Mouse (Mus musculus): Measurements from ENCODE around the gene Abca5. TPM values are rescaled to one million over a fixed set of nuclear protein-coding genes. Genes with fewer than 3 reads are reported as not detected.
A peak's percentile ranks its signal among the peaks of the same experiment; 100 is the strongest.
"Not testable (repeated sequence)": the region's sequence is repeated elsewhere in the genome, so short reads cannot be mapped to it uniquely, and the experiment has no call there.

Gene Abca5
- polyA plus RNA-seq, 1 experiment from 2014 or later: 6.6 TPM

DNA sequence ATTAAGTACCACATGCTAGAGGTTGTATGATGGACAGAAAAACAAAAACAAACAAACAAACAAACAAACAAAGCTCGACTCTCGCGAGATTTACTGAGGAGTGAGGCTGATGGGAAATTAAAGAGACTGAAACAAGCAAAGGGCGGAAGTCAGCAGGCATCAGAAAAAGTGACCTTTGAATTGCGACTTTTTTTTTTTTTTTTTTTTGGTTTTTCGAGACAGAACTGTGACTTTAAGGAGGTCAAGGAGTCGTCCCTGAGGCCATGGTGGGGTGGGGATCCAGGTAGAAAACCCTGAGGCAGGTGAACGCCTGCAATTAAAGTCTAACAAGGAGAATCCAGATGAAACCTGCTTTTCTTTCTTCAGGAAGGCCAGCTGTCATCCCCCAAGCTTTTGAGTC lies 34.3 kb upstream of the Abca5 start:
- Histone ChIP-seq H3K4me1 (ENCODE audit: insufficient read depth) (no peaks in the 10 kb centered on the region), H3K4me3 (ENCODE audit: low read depth, low read length) (no peak overlapping the region), H3K9ac (no peak overlapping the region), H3K4me2 (no peak overlapping the region), H3K9me3 (ENCODE audit: low read depth, low read length) (no peaks in the 10 kb centered on the region), H3K27ac (ENCODE audit: low read depth) (no peak overlapping the region), H3K36me3 (ENCODE audit: insufficient read depth) (no peaks in the 10 kb centered on the region), H3K27me3 (ENCODE audit: insufficient read depth, low read length) (no peaks in the 10 kb centered on the region)
- TF ChIP-seq CTCF (IDR thresholded peaks at IDR 0.05; ENCODE audit: low read depth): no peak
- no peak for ATAC-seq (ENCODE audit: insufficient read depth)
- DNase-seq: no peak
- whole genome bisulfite sequencing: 52% methylated on average over 8 of the region's 8 CpGs

- Histone ChIP-seq H3K4me2 (0 out of 2 replicates have a peak overlapping the region, but pooled peaks have one; percentile 21), H3K4me3 (ENCODE audit: low read depth, low read length) (no peak overlapping the region), H3K9ac (0 out of 2 replicates have a peak overlapping the region, but pooled peaks have one; percentile 17), H3K27ac (ENCODE audit: low read depth) (no peak overlapping the region), H3K36me3 (ENCODE audit: insufficient read depth) (no peaks in the 10 kb centered on the region), H3K9me3 (ENCODE audit: low read depth, low read length) (no peaks in the 10 kb centered on the region), H3K27me3 (ENCODE audit: insufficient read depth, low read length) (no peaks in the 10 kb centered on the region), H3K4me1 (ENCODE audit: insufficient read depth) (no peaks in the 10 kb centered on the region)
- 21% methylated on average over 15 of the region's 15 CpGs for WGBS
- DNase-seq (no peak), ATAC-seq (ENCODE audit: insufficient read depth) (no peak)
- TF ChIP-seq CTCF (IDR thresholded peaks at IDR 0.05; ENCODE audit: low read depth): no peak
Measured at GRCm38 (mm10) chr11:110369312-110370019, 31.9 kb upstream of the Abca5 start.

- 84% methylated on average over 13 of the region's 13 CpGs for WGBS
- Histone ChIP-seq H3K4me2 (no peak overlapping the region), H3K36me3 (ENCODE audit: insufficient read depth) (no peaks in the 10 kb centered on the region), H3K4me1 (ENCODE audit: insufficient read depth) (no peaks in the 10 kb centered on the region), H3K4me3 (ENCODE audit: low read depth, low read length) (no peak overlapping the region), H3K27ac (ENCODE audit: low read depth) (no peak overlapping the region), H3K27me3 (ENCODE audit: insufficient read depth, low read length) (no peaks in the 10 kb centered on the region), H3K9ac (no peak overlapping the region), H3K9me3 (ENCODE audit: low read depth, low read length) (no peaks in the 10 kb centered on the region)
- ATAC-seq (ENCODE audit: insufficient read depth) (no peak), DNase-seq (no peak)
- TF ChIP-seq CTCF (IDR thresholded peaks at IDR 0.05; ENCODE audit: low read depth): no peak
Measured at GRCm38 (mm10) chr11:110367638-110368037, 30.1 kb upstream of the Abca5 start.

DNA sequence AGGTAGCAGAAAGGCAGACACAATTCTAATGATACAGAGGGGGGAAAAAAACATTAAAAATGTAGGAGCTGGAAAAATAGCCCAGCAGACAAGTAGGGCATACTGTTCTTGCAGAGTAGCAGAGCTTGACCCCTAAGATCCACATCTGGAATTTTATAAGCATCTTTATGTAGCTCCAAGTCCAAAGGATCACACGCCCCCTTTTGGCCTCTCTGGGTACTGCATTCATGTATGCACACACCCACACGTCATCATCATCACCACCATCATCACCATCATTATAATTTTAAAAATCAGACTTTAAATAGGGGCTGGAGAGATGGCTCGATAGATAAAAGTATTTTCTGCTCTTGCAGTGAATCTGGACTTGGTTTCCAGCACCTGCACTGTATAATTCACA lies 29.4 kb upstream of the Abca5 start:
- H3K4me2 ChIP-seq: no peak overlapping the region
- no peaks in the 10 kb centered on the region for H3K9me3 ChIP-seq (ENCODE audit: low read depth, low read length)
- no peak overlapping the region for H3K4me3 ChIP-seq (ENCODE audit: low read depth, low read length)
- H3K9ac ChIP-seq: no peak overlapping the region
- no peaks in the 10 kb centered on the region for H3K4me1 ChIP-seq (ENCODE audit: insufficient read depth)
- WGBS: 74% methylated on average over 3 of the region's 3 CpGs
- no peak overlapping the region for H3K27ac ChIP-seq (ENCODE audit: low read depth)
- no peaks in the 10 kb centered on the region for H3K27me3 ChIP-seq (ENCODE audit: insufficient read depth, low read length)
- no peak for ATAC-seq (ENCODE audit: insufficient read depth)
- DNase-seq: no peak
- H3K36me3 ChIP-seq (ENCODE audit: insufficient read depth): no peaks in the 10 kb centered on the region
- peak; percentile 48 for TF ChIP-seq CTCF (IDR thresholded peaks at IDR 0.05; ENCODE audit: low read depth)

DNA sequence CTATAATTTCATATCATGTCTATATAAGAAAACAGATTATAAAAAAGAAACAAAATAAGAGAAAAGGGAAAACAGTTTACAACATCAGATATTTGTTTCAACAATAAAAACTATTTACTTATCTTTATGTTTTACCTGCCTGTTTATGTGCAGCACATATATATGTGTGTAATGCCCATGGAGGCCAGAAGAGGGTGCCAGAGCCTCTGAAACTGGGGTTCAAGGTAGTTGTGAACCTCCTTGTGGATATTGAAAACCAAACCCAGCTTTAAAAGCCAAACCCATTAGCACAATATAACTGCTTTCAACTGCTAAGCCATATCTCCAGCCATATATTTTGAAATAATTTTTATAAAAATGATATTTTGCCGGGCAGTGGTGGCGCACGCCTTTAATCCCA lies 27.5 kb upstream of the Abca5 start:
- no peak for ATAC-seq (ENCODE audit: insufficient read depth)

DNA sequence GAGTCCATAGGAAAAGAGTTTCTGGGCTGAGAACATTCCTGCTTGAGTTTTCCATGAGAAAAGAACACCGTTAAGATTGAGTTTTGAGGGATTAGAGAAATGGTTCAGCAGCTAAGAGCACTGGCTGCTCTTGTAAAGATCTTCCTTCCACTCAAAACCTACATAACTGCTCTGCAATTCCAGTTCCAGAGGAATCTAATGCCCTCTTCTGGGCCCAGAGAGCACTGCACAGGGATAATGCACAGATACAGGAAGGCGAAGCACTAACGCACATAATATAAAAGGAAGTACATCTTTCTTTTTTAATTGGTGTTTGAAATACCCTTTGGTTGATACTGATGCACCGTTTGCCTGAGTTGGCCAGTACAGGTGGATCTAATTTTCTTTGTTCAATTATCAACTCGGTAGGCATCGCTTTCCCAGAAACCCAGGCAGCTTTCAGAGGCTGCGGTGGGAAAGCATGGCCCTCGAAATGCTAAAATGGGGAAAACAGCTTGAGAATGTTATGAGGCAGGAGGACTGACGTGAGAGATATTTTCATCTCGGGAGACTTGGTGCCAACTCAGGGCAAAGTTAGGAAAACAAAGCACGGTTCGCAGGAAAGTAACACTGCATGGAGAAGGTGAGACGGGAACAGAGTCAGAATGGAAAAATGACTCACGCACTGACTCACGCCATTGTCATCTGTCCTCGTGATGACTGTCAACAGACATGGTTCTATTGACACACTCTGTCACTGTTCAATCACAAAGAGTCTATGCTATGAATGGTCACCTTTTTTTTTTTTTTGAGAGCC lies 20.4 kb upstream of the Abca5 start:
- Histone ChIP-seq H3K4me2 (no peak overlapping the region), H3K36me3 (ENCODE audit: insufficient read depth) (no peaks in the 10 kb centered on the region), H3K27ac (ENCODE audit: low read depth) (no peak overlapping the region), H3K9me3 (ENCODE audit: low read depth, low read length) (no peaks in the 10 kb centered on the region), H3K4me1 (ENCODE audit: insufficient read depth) (no peaks in the 10 kb centered on the region), H3K9ac (no peak overlapping the region), H3K27me3 (ENCODE audit: insufficient read depth, low read length) (no peaks in the 10 kb centered on the region), H3K4me3 (ENCODE audit: low read depth, low read length) (no peak overlapping the region)
- ATAC-seq (ENCODE audit: insufficient read depth) (no peak), DNase-seq (peak; percentile 83)
- peak; percentile 75 for TF ChIP-seq CTCF (IDR thresholded peaks at IDR 0.05; ENCODE audit: low read depth)
- WGBS: 65% methylated on average over 16 of the region's 16 CpGs

More for the DNA sequence above, 27.5 kb upstream of the Abca5 start:
- no peaks in the 10 kb centered on the region for H3K36me3 ChIP-seq (ENCODE audit: insufficient read depth)
- peak; percentile 74 for TF ChIP-seq CTCF (IDR thresholded peaks at IDR 0.05; ENCODE audit: low read depth)
- no peaks in the 10 kb centered on the region for H3K4me1 ChIP-seq (ENCODE audit: insufficient read depth)
- H3K27me3 ChIP-seq (ENCODE audit: insufficient read depth, low read length): no peaks in the 10 kb centered on the region
- H3K9me3 ChIP-seq (ENCODE audit: low read depth, low read length): no peaks in the 10 kb centered on the region
- H3K4me3 ChIP-seq (ENCODE audit: low read depth, low read length): no peak overlapping the region
- no peak overlapping the region for H3K9ac ChIP-seq
- H3K27ac ChIP-seq (ENCODE audit: low read depth): no peak overlapping the region
- 66% methylated on average over 3 of the region's 3 CpGs for WGBS
- H3K4me2 ChIP-seq: no peak overlapping the region
- peak; percentile 80 for DNase-seq

DNA sequence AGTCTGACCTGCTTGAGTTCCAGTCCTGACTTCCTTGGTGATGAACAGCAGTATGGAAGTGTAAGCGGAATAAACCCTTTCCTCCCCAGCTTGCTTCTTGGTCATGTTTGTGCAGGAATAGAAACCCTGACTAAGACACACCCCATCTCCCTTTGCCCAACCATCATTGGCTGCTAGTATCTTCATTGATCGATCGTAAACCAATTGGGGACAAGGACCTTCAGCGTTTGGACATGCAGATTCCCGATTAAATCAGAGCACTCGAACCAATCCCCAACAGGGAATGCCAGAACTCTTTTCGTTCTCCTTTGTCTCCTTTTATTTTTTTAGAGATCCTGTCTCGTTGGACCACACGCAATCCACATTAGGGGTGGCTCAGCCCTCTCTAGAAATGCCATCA lies 17.6 kb upstream of the Abca5 start:
- not testable (repeated sequence) for DNase-seq; H3K4me3 ChIP-seq (ENCODE audit: low read depth, low read length); H3K27ac ChIP-seq (ENCODE audit: low read depth); ATAC-seq (ENCODE audit: insufficient read depth); H3K4me1 ChIP-seq (ENCODE audit: insufficient read depth); H3K27me3 ChIP-seq (ENCODE audit: insufficient read depth, low read length); H3K36me3 ChIP-seq (ENCODE audit: insufficient read depth); H3K4me2 ChIP-seq; H3K9ac ChIP-seq; H3K9me3 ChIP-seq (ENCODE audit: low read depth, low read length)
- 79% methylated on average over 9 of the region's 9 CpGs for WGBS
